Mouse (Mus musculus) CD4-positive naive resting alpha-beta T cell, adult 57 days (primary cell): Measurements from ENCODE around the gene Anks1. TPM values are rescaled to one million over a fixed set of nuclear protein-coding genes. Genes with fewer than 3 reads are reported as not detected.

Source experiments
- total RNA-seq: library from RNA; stranded (reverse); gene quantifications from one replicate; pipeline ENCODE4 v1.2.4, GENCODE M21; 2023

Gene Anks1
- total RNA-seq = 65.9 TPM

GRCm38 (mm10) chr17:27908888-27909621 is at the start of gene Anks1:
Anks1 (plus strand) TSS chr17:27909306.

GRCm38 (mm10) chr17:27909622-27910500 is 755 bp downstream of the Anks1 start, which contains the start of gene Taf11:
Taf11 (minus strand) TSS chr17:27909844.

GRCm38 (mm10) chr17:28080045-28080816 is 171.1 kb downstream of the Anks1 start, which contains the start of gene Tcp11:
Tcp11 (minus strand) TSS chr17:28080639.

Other genes starting within 250 kb of the Anks1 start
- gene Spdef, start 180.4 kb upstream of the Anks1 start, total RNA-seq = 1.2 TPM
- gene D17Wsu92e, start 88.7 kb upstream of the Anks1 start, total RNA-seq = 82.2 TPM
- gene Snrpc, start 71.2 kb upstream of the Anks1 start, total RNA-seq = 74.8 TPM
- gene Uhrf1bp1, start 52.9 kb upstream of the Anks1 start, total RNA-seq = 3.8 TPM
- gene Taf11, start 538 bp downstream of the Anks1 start, total RNA-seq = 24.0 TPM
- gene Tcp11, start 171.3 kb downstream of the Anks1 start, total RNA-seq = 1.4 TPM
- not detected for gene Scube3, start 232.8 kb downstream of the Anks1 start, total RNA-seq